Mouse (Mus musculus) cerebellum, adult 2 months (tissue): ENCODE data around the gene Btbd16.

Experiments used
- CTCF ChIP-seq: fragments of 200-500 bp; IDR thresholded peaks from 2 replicates; pipeline ENCODE4 v1.5.1; 2011; ENCODE audit warnings: low read depth, mild to moderate bottlenecking, control low read depth, low read length, moderate library complexity, borderline replicate concordance; ENCODE audit not compliant: insufficient read depth
- POLR2A ChIP-seq: fragments of 200-500 bp; IDR thresholded peaks from 2 replicates; pipeline ENCODE4 v1.6.1; 2011; ENCODE audit warnings: low read length, control low read depth, borderline replicate concordance; ENCODE audit not compliant: insufficient read depth

- TF ChIP-seq POLR2A (no peak), CTCF (no peak)
These were observed 7.1 kb downstream of the Btbd16 start for GRCm38 (mm10) chr7:130780866-130781419.
